Mouse (Mus musculus): ENCODE data around the gene Vcam1. TPM values are rescaled to one million over a fixed set of nuclear protein-coding genes. Genes with fewer than 3 reads are reported as not detected.

Vcam1 gene
- total RNA-seq (2022), result 10 to 100 TPM; 21.2 to 29.7 (median 23.9) TPM

DNA sequence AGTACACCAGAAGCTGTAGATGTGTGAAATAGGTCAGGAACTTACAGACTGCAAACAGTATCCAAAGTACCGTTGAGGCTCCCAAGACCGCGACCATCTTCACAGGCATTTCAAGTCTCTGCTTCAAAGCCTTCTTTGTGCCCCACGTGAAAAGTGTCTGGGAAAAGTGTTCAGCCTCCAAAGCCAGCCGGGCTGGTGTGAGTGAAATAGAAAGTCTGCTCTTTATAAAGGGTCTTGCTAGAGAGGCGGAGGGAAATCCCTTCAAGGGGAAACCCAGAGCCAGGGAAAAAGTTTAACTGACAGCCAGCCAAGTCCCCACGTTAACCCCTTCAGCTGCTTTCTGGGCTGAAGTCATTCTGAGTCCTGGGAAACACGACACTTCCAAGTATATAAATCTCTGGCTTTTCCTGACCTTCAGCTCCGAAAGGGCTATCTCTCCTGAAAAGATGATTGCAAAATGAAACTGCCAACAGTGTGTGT, at the start of gene Vcam1:
Gene Vcam1, minus strand, starts transcription at position 430 of the 480 bp plus-strand sequence.
- DNase-seq (ENCODE audit: low spot score in 2 of 2), result peak; percentile 29 to 36

DNA sequence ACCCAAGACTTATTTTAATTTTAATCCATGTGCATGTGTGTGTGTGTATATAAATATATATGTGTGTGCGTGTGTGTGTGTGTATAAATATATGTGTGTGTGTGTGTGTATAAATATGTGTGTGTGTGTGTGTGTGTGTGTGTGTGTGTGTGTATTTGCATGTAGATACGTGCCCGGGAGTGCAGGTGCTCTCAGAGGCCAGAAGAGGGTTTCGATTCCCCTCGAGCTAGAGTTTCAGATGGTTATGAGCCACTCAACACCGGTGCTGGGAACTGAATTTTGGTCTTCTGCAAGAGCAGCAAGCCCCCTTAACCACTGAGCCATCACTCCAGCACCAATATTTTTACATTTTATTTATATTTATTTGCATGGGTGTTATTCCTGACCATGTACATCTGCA, 45.6 kb upstream of the Vcam1 start:
- no peak for DNase-seq (ENCODE audit: low spot score in 2 of 2)

DNA sequence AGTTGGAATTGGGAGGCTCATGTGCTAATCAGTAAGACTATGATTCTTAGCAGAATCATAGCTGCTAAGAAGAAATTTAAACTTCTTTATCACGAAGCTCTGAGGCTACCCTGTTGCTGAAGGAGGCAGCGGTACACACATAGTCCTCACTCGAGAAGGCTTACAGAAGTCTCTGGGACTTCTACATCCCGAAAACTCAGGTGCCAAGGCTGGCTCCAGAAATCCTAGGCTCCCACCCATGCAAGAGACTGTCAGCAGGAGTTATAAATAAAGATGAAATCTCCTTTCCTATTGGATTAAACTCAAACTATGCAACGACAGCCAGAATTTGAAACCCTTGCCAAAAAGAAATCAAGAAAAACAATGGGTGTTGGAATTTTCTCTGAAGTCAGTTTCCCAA, 42.0 kb upstream of the Vcam1 start:
- no peak for DNase-seq (ENCODE audit: low spot score in 2 of 2)

DNA sequence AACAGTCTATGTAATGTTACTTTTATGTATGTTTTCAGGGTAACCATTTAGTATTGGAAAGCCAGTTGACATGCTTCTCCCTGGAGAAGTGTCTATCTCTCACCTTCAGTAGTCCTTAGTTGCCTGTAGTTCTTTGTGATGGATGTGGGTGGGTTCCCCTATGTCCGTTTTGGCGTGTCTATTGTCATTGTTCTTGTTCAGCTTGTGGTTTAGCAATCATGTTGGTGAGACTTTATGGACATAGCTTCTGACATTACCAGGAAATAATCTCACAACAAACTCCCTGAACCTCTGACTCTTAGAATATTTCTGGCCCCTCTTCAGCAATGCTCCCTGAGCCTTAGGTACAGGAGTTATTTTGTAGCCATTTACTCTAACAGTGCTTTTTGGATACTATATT, 38.6 kb upstream of the Vcam1 start:
- DNase-seq (ENCODE audit: low spot score in 2 of 2), result no peak

DNA sequence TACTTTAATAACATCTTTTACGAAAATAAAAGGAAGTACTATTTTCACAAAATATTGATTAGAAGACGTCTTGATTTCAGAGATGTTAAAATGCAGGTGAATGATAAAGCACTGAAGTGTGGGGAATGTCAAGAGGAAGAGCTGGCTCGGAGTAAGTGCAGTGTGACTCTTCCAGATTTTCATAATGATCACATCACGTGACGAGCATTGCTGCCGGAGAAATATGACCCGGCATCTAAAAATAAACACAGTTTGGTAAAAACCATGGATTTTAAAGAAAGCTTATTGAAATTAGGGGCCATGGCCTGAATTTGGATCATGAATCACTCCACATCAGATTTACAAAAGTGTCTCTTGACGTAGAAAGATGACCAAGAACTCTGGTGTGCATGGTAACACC, 36.8 kb upstream of the Vcam1 start:
- DNase-seq (ENCODE audit: low spot score in 2 of 2), result no peak

DNA sequence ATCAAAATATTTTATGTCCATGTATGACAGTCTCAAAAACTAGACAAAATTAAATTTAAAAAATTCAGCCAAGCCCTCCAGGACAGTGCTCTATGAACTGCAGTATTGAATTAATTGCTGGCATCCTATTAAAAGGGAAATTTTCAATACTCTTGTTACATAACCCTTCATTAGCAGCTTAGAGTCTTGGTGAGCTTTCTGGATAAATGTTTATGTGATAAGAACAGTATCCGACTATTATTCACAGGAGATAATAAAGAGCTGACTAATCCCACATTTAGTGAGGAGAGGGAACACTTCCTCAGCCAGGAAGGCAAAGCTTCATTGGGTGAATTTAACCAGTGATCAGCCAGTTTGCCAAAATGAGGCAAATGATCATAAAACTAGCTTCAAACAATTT, 35.5 kb upstream of the Vcam1 start:
- no peak for DNase-seq (ENCODE audit: low spot score in 2 of 2)

DNA sequence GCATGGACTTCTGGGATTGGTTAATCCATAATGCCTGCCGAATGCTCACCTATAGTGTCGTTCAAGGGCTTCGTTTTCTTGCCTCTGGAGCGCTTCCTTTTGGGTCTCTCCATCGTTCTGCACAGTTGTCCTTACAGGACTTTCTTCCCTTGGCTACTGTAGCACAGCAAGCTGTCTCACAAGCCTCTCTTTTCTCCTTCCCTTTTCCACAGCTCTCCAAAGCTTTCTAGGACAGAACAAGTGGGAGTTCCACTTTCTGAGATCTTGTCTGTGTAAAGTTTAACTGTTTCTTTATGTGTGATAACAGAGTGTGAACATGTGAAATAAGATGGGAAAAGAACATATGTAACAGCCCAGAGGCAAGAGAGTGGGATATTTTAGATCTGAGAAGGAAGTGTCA, 34.0 kb upstream of the Vcam1 start:
- no peak for DNase-seq (ENCODE audit: low spot score in 2 of 2)

DNA sequence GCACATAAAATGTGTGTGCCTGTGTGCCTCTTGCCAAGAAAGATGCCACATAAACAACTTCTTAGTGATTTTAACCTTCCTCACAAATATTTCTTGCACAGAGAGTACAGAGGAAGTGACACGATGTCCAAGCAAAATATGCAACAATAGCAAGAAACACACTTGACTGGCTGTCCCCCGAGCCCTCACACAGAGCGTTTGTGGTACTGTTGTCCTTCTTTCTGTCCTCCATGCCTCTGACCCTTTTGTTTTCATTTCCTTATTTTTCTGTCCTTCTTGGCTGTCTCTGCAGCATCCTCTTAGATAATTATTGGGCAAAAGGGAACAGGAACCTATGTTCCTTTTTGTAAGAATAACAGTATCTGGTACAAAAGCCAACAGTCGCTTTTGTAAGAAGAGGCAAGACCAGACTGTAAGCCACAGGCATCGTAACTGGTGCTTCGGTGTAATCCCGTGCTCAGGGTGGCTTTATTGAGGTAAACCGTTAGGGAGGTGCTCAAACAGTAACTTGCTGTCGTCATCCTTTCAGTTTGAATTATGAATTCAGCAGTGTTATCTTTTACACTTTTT, 32.7 kb upstream of the Vcam1 start:
- DNase-seq (ENCODE audit: low spot score in 2 of 2), result no peak

DNA sequence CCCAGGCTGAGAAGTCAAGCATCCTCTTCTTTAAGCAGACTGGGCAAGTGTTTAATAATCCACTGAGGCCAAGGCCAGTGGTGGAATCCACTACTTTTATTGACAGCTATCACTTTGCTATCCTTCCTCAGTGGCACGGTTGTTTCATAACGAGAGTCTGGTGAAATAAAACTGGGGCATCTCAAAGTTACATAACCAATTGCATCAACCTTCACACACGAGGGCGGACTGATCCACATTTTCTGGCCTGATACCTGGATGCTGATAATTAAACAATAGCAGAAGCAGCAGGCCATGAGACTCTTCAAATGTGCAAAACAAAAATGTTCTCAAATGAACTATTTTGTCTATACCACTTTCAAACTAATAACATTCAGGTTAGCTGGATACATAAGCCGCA, 29.9 kb upstream of the Vcam1 start:
- no peak for DNase-seq (ENCODE audit: low spot score in 2 of 2)

DNA sequence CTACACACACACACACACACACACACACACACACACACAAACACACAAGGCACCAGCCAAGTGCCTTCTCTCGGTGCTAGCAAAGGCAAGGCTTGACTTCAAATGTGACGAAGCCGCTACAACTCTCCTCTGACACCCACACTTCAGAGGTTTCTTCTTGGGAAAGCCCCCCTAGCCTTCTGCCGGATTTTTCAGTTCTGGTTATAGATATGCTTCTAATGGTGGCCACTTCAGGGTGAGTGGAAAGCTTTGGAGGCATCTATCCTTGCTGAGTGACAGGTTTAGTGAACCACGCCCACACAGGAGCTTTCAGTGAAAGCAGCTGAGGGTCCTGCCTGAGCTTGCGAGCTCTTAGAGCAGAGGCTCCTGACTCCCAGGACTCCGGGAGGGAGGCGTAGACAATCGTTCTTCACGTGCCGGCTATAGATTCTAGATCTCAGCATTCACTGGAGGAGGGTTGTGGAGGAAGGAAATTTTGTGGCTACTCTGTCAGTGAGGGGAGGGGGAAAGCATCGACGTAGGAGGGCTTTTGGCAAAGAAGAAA, 28.0 kb upstream of the Vcam1 start:
- no peak for DNase-seq (ENCODE audit: low spot score in 2 of 2)

DNA sequence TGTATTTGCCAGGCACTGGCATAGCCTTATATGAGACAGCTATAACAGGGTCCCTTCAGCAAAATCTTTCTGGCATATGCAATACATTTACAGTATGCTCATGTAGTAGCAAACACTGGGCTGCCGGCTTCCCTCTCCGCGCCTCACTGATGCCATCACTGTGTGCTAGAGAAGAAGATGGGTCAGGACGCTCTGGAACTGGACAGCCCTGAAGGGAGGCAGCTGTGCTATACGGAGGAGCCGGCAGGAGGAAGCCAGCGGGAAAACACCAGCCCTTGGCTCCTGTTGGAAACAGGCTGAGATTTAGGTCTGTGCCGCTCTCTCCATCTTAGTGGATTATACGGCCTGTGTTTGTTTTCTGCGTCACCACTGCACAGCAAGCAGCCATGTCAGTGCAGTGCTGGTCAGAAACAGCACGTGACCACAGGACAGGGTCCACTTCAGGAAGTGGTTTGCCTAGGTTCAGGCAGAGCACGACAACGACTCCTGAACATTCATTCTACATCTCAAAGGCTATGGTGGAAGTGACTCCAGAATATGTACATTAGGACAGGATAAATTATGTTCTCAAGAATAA, 20.7 kb upstream of the Vcam1 start:
- DNase-seq (ENCODE audit: low spot score in 2 of 2), result no peak

DNA sequence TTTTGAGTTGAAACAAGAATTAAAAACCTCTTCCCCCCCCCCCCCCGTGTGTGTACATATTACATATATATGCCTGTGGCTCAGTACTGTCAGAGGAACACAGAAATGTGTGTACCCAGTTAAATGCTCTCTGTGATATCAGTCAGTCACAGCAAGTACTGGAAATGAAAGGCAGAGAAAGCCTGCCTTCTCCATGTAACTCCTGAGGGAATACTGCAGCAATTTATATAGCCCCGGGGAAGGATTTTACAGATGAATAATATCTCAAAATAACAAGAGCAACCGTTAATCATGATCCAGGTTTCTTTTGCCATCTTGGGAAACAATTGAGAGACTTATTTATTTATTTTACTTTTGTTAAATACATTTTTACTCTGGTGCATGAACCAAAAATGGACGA, 19.6 kb upstream of the Vcam1 start:
- no peak for DNase-seq (ENCODE audit: low spot score in 2 of 2)

DNA sequence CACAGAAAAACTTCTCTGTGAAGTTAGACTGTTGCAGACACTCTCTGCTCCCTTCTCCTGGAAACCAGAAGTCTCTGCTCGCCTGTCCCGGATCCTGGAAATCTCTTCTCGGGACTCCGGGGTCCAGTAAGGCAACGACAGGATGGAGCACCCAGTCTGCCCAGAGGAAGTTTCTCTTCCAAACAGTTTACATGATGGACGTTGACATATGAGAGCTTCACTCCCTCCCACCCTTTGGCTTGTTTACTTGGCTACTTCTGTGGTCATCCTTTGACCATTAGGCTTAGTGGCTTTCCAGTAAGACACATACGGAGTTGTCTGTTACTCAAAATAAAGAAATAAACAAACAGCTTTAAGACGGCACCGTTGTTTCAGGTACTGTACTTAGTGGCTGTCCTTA, 19.2 kb upstream of the Vcam1 start:
- DNase-seq (ENCODE audit: low spot score in 2 of 2), result no peak

DNA sequence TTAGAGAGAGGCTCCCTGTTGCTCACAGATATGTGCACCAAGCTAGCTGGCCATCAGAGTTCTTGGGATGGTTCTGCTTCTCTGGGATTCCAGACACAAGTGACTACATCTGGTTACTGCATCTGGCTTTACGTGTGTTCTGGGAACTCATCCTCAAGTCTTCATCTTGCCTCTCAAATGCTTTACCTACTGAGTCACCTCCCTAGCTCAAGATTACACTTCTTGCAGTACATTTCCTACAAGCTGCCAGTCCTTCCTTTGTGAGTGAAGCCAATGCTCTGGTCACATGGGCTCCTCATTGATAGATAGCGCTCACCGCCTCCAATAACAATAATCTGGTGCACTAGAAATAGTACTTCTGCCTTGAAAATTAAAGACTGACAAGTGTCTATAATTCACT, 11.7 kb upstream of the Vcam1 start:
- DNase-seq (ENCODE audit: low spot score in 2 of 2), result no peak

DNA sequence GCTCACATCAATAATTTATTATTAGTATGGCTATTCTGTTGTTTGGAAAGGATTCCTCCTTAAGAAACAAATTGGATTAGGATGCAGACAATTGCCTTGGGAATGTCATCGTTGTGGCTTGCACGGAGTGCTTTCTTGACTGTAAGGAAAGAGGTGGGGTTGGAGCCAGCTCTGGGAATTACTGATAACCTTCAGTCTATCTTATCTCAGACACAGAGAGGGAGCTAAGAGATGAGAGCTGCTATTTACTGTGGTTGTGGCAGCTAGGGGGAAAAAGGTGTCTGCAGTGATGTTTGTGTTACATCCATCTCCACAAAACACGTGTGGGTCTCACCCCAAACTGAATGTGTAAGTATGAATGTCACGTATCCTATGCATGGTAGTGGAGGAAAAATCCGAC, 9.5 kb upstream of the Vcam1 start:
- no peak for DNase-seq (ENCODE audit: low spot score in 2 of 2)

DNA sequence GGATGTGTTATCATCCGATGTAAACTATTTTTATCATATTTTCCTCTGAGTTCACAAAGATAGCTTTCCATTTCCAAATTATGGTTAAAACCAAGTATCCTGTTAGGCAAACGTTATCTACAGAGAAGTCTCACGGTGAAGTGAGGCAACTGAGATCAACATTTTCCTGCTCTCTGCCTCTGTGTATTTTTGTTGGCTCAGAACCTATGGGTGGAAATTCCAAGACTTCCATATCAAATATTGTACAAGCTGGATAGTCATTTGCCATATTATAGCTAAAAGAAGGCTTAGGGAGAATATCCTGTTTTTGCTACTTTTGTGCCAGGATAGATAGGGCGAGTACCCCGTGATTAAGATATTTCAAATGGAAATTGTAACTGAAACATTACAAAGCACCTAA, 8.6 kb upstream of the Vcam1 start:
- no peak for DNase-seq (ENCODE audit: low spot score in 2 of 2)

DNA sequence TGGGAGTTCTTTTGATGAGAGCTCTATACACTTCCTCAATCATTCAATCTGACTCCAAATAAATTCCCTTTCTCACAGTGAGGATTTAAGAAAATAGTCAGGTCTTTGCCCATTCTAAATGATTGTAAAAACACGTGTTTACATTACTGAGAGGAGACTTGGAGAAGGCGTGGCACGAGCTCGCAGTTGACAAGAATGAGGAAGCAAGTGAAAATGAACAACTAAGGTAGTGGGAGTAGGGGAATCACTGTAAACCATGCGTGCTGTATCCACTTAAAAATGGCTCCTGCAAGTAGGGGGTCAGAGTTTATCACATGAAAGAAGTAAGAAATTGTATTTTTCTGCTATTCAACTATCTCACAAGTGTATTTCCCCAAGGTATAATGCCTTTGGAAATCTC, 3.9 kb upstream of the Vcam1 start:
- DNase-seq (ENCODE audit: low spot score in 2 of 2), result no peak

DNA sequence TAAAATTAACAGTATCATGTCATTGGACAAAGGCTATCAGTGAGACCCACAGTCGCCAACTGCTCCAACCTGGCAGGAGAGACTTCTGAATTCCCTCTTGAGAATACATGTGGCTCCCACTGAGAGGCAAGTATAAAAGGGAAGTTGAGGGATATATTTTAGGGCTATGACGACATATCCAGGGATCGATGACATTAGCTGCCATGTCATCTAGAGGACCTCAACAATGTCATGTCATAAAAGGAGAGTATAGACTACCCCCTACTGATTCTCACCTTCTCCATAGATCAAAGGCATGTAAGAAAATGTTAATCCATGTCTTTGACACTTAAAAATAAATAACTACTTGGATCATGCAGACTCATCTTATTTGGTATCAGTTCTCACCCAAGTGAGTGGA, 1.2 kb upstream of the Vcam1 start:
- DNase-seq (ENCODE audit: low spot score in 2 of 2), result no peak

DNA sequence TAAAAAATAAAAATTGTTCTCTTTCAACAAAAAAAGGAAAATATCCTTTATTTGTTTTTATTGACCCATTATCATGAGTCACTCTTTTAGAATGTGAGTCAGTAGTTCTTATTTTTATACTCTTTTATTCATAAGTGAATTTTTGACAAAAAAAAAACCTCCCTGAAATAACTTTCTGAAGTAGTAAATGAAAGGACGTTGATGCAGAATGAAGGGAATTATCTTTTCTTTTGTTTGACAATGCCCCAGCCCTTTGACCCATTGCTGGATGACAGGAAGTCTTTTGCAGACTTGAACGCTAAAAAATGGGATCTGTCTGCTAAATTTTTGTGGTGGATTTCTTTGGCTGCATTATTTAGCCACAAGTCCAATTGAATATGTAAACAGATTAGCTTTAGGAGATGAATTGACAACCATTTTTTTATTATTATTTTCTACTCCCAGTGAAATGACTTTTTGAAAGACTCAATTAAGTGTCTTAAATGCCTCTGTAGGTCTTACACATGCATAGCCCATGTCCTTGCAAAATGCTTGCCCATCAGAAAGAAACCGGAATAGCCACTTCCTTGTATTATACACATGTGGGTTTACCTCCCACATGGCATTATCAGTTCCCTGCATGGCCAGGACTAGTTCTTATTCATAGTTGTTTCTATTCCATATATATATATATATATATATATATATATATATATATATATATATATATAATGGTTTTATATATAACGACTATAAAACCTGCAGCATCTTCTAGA, 530 bp upstream of the Vcam1 start:
- no peak for DNase-seq (ENCODE audit: low spot score in 2 of 2)

DNA sequence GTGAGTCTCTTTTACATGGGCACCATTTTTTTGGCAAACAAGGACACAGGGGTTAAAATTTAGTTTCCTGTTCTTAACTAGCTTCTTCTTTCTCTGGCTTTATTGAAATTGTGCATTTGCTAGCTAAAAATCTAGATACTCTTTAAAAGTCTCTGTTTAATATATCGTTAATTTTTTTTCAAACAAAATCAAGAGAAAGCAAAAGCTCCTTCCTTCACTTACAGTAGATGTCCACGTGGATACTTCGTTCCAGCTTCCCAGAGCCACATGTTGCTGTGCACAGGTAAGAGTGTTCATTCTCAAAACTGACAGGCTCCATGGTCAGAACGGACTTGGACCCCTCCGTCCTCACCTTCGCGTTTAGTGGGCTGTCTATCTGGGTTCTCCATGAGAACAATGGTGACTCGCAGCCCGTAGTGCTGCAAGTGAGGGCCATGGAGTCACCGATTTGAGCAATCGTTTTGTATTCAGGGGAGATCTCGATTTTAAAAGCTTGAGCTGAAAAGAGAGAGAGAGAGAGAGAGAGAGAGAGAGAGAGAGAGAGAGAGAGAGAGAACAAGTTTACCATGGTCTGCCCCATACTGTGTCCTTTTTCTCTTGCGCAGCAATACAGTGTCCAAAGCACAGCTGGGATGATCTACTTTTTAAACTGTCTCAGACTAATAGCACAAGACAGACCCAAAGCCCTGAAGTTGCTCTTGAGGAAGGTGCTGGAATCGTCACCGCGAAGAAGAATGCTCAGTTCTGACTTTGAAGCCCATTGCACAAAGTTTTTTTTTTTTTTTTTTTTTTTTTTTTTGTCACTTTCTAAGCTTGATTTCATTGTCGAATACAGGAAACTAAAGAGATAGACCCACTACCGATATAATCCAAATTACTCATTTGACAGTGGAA, 930 bp downstream of the Vcam1 start:
- DNase-seq (ENCODE audit: low spot score in 2 of 2), result no peak

DNA sequence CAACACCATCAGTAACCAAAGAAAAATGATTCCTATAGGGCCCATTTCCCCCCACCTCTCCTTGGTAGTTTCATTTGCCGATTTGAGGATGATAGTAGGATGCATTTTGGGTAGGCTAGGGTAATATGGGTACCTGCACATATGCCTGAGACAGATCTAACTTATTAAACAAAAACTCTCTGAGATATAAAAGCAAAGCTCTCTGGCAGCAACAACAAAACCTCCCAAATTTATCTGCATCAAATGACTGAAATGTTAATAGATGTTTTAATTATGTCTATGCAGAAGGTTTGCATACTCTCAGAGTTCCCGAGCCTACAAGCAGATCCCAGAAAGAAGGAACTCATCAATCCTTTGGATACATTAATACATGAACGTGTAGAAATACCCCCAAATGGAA, 1.7 kb downstream of the Vcam1 start:
- no peak for DNase-seq (ENCODE audit: low spot score in 2 of 2)

DNA sequence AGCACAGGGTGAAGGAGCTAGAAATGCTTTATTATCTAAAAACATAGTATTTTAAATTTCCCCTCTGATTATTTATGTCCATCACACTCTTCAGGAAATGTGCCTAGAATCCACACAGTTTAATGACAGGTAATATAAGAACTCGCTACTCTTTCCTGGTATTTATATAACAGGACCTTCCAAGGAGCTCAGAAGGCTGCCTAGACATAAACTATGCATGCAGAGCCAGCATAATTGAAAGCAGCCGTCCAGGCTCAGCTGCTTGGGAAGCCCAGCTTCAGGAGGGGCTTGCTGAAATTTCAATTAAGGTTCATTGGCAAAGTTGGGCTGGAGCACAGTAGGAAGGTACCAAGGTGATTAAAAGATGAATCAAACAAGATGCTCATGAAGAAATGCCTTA, 2.2 kb downstream of the Vcam1 start:
- no peak for DNase-seq (ENCODE audit: low spot score in 2 of 2)

Data from layer of hippocampus, adult 8-10 months (tissue).